Mouse (Mus musculus) granulocyte monocyte progenitor cell, adult 5-6 weeks (primary cell): Measurements from ENCODE around the gene Reep6. TPM values are rescaled to one million over a fixed set of nuclear protein-coding genes. Genes with fewer than 3 reads are reported as not detected.
"Not testable (repeated sequence)": the region's sequence is repeated elsewhere in the genome, so short reads cannot be mapped to it uniquely, and the experiment has no call there.

ENCODE experiments used
- ATAC-seq: replicated peaks from 2 replicates; pipeline ENCODE4 v1.8.0; 2016; ENCODE audit warnings: mild to moderate bottlenecking, moderate TSS enrichment, inconsistent platforms; ENCODE audit not compliant: poor library complexity, severe bottlenecking
- total RNA-seq, 2 experiments: library from RNA; stranded (forward) in 1 of 2; stranded (reverse) in 1 of 2; fragments of 200-712, 200-1000 nt in 1 of 2; fragments of >200 nt in 1 of 2; fragmentation: Nextera tagmentation in 1 of 2; gene quantifications; 2 replicates each; pipeline ENCODE4 v1.2.3; 2014 to 2017

Gene Reep6
- total RNA-seq, 2 experiments from 2014 or later = 0.11 to 2.7 TPM

DNA sequence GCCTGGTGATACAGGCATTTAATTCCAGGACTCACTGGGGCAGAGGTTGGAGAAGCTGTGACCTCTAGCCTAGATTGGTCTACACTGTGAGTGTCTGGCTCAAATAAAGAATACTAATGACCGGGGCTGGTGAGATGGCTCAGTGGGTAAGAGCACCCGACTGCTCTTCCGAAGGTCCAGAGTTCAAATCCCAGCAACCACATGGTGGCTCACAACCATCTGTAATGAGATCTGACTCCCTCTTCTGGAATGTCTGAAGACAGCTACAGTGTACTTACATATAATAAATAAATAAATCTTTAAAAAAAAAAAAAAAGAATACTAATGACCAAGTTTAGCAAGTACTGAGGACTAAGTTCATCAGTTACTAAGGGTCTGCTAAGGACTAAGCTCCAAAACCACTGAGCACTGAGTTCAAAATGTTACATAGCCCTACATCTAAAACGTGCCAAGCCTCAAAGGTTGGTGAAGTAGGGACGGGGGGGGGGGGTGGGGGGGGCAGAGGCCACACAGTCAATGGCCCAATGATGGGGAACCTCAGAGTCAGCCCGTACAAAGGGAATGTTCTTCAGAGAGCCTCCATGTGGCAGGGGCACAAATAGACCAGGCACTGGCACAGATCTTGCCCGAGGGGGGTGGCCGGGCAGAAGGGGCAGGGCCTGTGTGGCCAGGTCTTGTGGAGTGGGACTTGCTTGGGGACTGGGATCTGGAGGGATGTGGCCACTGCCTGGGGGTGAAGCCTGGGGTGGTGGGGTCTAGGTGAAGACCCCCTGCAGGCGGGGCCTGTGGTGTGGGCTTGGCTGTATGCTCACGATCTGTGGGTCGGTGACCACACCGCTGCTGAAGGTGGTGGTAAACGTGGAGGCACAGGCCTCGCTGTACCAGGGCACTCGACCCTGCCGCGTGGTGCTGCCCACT is 5.4 kb upstream of the Reep6 start:
- no peak for ATAC-seq

DNA sequence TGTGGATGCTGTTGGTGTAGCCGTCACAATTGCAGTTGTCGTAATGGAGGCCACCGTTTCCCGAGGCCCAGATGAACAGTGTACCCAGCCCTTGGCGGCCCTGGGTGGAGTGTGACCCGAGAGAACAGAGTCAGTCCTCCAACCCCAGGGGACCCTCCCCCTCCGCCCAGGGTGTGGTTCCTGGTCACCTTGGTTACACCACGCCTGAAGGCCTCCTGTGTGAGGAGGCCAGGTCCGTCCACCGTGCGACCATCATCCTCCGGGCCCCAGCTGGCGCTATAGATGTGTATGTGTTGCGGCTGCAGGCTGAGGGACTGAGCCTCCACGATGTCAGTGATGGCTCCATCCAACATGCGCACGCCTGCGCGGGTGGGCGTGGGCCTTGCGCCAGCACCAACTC is 4.7 kb upstream of the Reep6 start:
- no peak for ATAC-seq

DNA sequence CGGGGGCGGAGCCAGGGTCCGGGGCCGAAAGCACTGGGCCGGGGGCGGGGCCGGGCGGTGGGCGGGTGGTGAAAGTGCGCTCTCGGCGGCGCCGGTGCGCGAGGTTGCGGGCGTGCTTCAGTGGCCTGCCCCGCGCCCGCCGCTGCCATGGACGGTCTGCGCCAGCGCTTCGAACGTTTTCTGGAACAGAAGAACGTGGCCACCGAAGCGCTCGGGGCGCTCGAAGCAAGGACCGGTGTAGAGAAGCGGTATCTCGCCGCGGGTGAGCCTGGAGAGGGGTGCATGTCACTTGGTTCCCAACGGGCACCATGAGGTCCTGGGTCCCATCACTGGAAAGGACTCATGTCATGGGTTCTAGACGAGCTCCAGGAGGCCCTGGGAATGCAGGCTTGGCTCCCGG is 331 bp downstream of the Reep6 start:
- no peak for ATAC-seq

DNA sequence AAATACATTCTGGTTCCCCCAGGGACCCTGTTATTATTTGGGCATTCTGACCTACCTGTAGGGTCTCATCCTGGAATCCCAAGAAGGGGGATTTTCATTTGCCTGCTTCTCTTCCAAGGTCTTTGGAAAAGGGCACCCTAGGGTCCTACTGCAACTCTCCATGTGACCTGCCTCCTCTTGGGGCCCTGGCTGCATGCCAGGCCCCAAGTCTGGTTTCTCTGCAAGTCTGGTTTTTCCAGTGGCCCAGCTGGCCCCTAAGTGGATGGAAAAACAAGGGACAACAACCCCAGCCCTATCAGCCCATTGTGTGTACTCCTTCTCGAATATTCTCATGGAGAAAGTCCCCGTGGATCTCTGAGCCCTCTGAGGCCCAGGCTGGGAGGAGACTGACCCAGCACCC is 1.1 kb downstream of the Reep6 start:
- ATAC-seq = no peak

DNA sequence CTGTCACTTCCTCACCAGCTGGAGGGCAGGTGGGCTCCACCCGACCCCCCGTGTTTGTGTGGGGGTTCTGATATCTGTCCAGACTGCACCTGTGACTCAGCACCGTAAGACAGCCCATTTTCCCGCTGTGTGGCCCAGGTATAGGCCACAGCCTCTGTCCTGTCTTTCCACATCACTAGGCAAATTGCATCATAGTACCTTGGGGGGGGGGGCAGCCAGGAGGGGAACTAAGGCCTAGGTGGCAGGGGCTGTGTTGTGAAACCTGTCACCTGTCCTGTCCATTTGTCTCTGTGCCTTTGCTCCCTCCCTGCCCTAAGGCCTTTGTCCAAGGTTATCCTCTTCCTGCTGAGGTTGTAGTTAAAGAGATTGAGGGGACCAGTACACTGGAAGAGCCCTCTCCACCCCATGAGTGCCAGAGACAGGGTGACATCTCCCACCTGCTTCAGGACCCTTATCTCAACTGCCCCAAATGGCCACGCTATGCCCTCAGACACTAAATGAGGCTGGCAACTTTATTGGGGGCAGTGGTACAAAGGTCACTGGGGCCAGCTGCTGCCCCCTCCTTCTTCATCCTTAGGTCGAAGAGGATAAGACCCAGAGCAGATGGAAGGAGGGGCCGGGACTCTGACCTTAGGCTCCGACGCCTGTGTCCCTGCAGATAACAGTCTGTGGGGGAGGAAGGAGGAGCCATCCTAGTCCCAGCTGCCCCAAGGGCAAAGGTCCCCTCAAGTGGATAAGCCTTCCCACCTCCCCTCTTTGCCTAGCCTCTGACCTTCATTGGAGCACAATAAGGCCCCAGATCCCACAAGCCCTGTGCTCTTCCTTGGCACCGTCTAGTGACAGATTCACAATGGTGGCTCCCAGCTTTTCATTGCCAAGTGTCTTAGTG is 2.1 kb downstream of the Reep6 start:
- no peak for ATAC-seq

DNA sequence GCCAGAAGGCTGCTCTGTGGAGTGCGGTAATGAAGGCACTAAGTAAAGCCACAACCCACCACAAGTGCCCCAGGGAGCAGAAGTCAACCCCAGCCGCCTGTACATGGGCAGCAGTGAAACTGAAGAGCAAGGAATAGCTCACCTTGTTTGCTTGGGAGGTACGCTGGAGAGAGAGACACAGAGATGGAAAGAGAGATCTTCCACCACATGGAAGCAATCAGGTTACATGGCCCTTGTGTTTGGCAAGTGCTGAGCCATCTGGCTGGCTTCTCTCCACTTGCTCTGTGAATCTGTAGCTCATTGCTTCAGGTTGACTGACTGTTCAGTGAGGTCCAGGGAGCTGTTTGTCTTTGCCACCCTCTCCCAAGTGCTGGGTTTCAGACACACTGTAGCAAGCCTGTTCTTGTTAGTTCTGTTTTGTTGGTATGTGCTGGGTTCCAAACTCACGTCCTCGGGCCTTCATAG is 2.8 kb downstream of the Reep6 start:
- no peak for ATAC-seq

DNA sequence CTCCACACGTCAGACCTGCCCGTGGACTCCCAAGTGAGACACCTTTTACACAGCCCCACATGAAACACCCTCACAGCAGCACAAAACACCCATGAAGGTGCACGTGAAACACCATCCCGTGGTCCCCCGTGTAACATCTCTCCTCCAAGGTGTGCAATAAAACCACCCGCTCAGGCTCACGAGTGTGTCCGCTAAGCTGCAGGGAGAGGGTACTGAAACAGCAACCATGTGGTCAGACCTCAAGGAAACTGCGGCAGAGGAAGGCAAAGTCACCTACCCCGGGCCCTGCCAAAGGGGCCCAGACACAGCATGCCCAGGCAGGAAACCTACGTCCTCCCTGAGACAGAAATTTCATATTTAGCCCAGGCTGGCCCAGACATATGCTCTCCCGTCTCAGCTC is 6.5 kb downstream of the Reep6 start:
- no peak for ATAC-seq

DNA sequence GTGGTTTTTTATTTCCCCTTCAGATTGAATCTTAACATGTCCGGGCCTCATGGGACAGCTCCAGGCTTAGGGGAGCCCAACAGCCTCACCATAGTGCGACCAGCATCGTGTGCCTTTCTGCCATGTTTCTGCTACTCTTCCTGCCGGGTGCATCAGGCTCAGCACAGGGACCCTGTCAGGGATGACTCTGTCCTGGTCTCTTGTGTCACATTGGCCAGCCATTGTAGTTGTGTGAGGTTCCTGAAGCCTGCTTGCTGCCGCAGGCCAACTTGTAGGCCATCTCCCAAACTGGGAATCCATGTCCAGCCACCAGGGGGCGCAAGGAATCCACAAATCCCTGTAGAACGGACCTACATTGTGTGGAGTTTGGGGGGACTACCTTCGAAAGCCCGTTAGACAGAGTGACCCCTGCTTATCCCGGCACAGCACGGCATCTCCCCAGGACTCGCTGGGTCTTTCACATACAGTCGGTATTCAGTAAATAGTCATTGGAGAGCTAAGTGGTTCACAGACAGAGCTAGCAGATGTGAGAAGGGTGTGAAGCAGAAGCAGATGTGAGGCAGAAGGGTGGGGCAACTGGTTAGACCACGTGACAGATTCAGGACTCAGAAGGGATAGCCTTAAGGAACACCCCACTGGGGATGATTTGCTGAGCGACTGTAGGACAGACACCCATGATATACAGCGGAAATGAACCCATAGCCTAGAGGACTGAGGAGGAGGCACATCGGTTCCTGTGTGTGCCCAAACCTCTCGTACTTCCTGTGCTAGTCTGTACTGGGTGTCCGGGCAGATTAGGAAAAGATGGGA is 10.4 kb downstream of the Reep6 start:
- peak; percentile 35 for ATAC-seq

DNA sequence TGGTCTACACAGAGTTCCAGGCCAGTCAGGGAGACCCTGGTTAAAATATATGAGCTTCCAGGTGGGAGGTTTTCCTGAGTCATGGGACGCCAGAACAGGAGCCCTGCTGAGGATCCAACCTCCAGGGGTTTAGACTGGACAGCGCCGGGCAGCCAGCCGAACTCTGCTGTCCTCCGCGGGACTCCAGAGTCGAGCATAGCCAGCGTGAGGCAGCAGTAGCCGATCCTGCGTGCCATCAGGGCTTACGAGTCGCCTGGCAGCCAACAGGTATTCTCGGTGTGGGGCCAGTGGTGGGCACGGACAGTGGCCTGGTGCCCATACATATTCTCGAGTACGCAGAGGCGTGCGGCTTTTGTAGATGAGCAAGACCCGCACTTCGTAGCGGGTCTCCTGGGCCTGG is 11.3 kb downstream of the Reep6 start:
- ATAC-seq = no peak

DNA sequence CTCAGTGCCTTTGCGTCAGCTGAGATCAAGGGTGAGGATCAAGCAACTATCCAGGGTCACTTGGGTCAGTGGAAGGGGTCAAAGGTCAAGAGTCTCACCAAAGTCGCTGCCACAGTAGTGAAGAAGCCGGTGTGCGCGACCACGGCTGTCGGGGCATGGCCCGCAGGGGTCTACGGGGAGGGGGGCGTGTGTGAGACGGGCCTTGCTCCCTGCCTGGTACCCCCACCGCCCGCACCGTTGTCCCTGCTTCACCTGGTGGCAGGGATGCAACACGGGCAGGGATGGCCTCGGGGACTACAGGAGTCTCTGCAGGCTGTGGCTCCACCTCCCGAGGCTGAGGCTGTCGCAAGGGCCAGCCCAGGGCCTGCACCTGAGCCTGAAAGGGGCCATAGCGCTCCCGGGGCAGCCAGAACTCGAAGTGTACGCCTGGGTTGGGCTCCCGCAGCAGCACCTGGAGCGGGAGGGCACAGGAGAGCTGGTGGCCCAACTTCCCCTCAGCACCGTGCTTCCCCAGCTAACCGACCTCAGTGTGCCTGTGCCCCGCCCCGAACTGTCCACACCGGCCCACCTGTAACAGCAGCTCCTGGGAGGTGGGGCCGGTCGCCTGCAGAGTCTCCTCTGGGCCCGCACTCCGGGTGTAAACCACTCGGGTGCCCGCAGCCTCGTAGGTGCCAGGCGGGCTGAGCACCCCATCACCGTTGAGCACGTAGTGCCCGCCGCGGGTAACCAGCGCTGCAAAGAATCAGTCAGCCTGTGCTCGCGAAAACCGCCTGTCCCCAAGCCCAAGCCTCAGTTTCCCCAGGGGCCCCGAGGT is 11.9 kb downstream of the Reep6 start:
- no peak for ATAC-seq

DNA sequence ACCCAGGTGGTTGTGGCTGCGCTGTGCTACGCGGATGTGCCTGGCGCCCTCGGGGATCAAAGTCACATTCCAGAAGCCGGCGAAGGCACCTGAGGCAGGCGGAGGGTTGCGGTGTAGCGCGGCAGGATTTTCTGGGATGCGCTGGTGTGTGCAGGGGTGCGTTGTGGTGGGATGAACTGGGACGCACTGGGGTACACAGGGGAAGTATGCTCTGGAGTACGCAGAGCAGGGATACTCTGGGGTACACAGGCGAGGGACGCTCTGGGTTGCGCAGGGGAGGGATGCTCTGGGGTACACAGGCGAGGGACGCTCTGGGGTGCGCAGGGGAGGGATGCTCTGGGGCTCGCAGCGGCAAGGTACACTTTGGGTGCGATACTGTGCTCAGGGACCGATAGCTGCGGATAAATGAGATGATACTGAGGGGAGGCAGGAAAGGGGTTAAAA is 12.6 kb downstream of the Reep6 start:
- no peak for ATAC-seq

DNA sequence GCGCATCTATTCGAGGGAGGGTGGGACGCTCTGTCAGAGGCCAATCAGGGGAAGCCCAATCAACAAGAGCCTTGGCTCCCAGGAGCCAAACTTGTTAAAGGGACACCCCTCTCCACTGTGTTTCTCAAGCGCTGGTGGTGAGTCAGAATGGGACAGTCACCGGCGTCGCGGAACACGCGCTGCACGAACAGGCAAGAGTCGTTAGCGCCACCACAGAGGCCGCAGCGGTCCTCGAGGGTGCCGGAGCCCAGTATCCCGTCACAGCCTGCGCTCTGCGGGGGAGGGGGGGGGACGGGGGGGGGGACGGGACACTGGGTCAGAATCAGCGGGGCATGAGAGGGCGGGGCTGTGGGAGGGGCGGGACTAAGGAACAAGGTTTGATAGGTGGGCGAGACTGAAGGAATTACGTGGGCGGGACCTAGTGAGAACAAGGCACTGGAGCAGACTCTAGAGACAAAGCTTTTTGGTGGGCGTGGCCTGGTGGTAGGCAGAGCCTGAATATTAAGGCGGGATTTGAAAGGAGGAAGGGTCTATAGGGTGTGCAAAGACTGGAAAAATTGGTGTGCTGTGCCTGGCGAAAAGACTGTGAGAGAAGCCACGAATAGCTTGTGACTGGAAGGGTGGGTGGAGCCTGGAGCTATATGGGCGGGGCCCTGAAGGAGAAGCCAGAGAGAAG is 13.1 kb downstream of the Reep6 start:
- ATAC-seq = peak; percentile 62

DNA sequence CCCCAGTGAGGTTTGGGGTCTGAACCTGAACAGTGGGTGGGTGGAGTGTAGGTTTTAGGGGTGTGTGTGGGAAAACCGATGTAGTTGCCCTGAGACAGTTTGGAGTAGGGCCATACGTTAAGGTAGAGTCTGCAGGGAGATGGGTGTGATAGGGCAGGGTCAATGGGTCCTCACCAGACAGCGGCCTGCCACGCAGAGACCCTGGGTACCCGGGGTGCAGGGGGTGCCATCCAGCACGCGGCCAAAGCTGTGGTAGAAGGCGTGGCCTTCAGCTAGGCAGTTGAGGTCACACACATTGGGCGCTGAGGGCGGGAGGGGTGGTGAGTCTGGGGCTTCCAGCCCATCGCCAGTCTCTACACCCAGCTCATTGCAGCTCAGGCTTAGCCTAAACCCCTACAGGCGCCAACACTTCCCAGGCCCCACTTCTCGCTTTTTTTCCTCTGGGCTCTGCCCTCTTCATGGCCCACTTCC is 13.7 kb downstream of the Reep6 start:
- no peak for ATAC-seq

DNA sequence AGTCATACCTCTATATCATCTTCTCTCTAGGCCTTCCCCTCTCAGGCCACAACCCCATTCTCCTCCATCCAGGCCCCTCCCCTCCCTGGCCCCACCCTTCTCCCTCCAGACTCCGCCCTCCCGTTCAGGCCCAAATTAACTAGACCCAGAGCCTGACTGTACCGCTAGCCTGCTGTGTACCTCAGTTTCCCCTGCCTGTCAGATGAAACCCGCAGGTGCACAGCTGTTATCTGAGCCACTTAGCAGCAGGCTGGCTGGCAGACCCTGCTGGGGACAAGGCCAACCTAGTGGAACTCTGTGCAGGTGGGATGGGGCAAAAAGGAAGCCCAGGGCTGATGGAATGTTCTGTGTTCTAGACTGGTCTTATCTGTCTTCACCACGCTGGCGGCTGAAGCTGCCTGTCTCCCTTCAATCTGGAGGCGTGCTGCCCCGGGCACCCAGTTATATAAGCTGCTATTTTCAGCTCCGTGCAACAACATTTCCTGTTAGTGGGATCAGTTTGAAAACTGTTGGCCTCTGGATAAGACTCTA is 14.4 kb downstream of the Reep6 start:
- no peak for ATAC-seq

DNA sequence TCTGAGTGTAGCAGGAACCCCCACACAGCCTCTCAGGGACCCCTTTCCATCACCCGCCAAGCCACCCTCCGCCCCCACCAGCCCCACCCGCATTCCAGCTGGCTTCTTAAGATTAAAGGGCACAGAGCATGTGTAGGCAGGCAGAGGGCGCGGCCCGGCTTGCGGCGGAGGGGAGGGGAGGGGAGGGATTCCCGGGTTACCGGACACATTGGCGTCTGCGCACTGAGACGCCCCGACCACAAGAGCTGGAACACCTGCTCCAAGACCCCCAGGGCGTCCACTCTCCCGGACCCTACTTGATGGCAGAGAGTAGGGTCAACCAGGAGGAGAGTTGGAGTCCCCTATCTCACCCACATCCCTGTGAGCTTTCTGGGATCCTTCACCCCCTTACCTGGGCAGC is 15.4 kb downstream of the Reep6 start:
- ATAC-seq = no peak

DNA sequence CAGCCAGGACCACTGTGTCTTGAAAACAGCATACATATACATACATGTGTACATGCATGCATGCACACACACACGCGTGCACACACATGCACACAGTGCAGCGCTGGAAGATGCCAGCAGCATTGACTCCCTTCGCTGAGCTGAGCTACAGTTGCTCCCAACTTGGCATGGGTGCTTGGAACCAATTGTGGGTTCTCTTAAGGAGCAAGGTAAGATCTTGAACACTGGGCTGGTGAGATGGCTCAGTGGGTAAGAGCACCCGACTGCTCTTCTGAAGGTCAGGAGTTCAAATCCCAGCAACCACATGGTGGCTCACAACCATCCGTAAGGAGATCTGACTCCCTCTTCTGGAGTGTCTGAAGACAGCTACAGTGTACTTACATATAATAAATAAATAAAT is 16.2 kb downstream of the Reep6 start:
- ATAC-seq = not testable (repeated sequence)

DNA sequence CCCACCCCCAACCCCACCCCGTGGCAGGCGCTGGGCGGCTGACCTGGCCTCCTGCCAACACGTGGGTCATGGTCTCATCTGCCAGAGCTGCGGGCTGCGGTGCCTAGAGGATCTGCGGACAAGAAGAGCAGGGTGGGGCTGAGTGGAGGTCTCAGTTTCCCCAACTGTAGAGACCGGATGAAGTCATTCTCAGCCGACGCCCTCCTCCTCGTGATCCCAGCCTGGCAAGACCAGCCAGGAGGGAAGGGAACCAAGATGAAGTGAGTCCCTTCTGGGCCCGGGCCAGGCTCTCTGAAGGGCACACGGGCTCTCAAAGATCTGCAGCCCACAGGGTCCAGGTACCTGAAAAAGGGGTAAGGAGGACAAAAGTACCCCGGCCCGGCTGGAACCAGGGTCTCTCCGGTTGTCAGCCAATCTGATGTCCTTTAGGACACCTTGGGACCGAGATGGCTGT is 17.8 kb downstream of the Reep6 start:
- no peak for ATAC-seq

DNA sequence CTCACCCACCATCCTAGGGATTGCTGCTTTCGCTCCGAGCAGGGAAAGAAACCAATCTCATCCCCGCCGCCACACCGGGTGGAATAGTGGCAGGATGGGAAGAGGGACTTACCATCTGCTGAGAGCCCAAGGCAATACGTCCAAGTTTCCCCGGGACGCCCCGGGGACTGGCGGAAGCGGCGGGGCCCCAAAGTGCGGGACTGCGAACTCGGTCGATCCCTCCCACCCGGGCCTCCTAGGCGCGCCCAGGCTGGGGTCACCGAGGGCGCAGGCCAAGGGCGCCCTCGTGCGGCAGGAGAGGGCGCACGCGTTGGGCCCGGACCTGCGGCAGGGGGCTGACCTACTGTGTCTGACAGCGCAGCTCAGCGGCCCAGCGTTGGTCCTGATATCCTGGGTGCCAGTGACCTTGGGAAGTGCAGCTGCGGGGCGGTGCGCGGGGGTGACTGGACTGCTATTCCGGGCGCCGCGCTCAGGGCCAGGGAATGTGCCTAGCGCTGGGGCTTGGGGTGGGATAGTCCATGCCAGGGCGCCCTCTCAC is 18.6 kb downstream of the Reep6 start, which contains the start of gene Adamtsl5:
TSS of gene Adamtsl5 (minus strand) at position 169 of the 538 bp plus-strand sequence.
- ATAC-seq = peak; percentile 68
